Mouse (Mus musculus): Measurements from ENCODE around the gene Sp4. TPM values are rescaled to one million over a fixed set of nuclear protein-coding genes. Genes with fewer than 3 reads are reported as not detected.

Gene Sp4
- 7.9 and 11.4 TPM in 2 replicates for polyA plus RNA-seq (2014; fragmentation: Nextera tagmentation; extraction: Ambion mirVana)

- Histone ChIP-seq H3K4me3 (ENCODE audit: control insufficient read depth in 1 of 2, insufficient read depth in 1 of 2, low read depth in 1 of 2, low read length in 2 of 2) (peak within 1 kb of the TSS; percentile 79 to 91), H3K36me3 (ENCODE audit: control insufficient read depth, insufficient read depth, low read length) (peaks cover 13% of the 10 kb centered on the region), H3K9me3 (ENCODE audit: control insufficient read depth, low read length) (no peaks in the 10 kb centered on the region), H3K4me2 (ENCODE audit: low read length) (peak within 1 kb of the TSS; percentile 76), H3K27me3 (ENCODE audit: control insufficient read depth, insufficient read depth, low read length) (no peaks in the 10 kb centered on the region), H3K9ac (ENCODE audit: low read length) (peak within 1 kb of the TSS; percentile 88), H3K27ac (replicated peaks in 1 of 2; ENCODE audit: control insufficient read depth in 1 of 2, insufficient read depth in 1 of 2, low read depth in 2 of 2, low read length in 2 of 2) (peak within 1 kb of the TSS; percentile 78 to 94), H3K4me1 (ENCODE audit: control insufficient read depth in 2 of 2, insufficient read depth in 2 of 2, low read length in 2 of 2) (peaks cover 6 to 21% of the 10 kb centered on the region in 2 experiments; a peak in 3 of 4 replicates)
- ATAC-seq (ENCODE audit: insufficient number of reproducible peaks, insufficient read depth, low FRiP score, low read depth) = peak; percentile 88
- under 1% methylated on average over 56 of the region's 78 CpGs for WGBS
Observed at GRCm38 (mm10) chr12:118301072-118301865, at the start of gene Sp4. Gene Sp4, minus strand, starts transcription at chr12:118301440.

- no peaks in the 10 kb centered on the region for H3K27me3 ChIP-seq (ENCODE audit: control insufficient read depth, insufficient read depth, low read length)
Observed at GRCm38 (mm10) chr12:118339107-118339506, 37.9 kb upstream of the Sp4 start.

GRCm38 (mm10) chr12:118338243-118338642 lies 37.0 kb upstream of the Sp4 start:
- Histone ChIP-seq H3K27ac (replicated peaks in 1 of 2; ENCODE audit: control insufficient read depth in 1 of 2, insufficient read depth in 1 of 2, low read depth in 2 of 2, low read length in 2 of 2) (no peak overlapping the region), H3K4me3 (ENCODE audit: control insufficient read depth in 1 of 2, insufficient read depth in 1 of 2, low read depth in 1 of 2, low read length in 2 of 2) (no peak overlapping the region), H3K27me3 (ENCODE audit: control insufficient read depth, insufficient read depth, low read length) (no peaks in the 10 kb centered on the region), H3K36me3 (ENCODE audit: control insufficient read depth, insufficient read depth, low read length) (no peaks in the 10 kb centered on the region), H3K9ac (ENCODE audit: low read length) (no peak overlapping the region), H3K9me3 (ENCODE audit: control insufficient read depth, low read length) (no peaks in the 10 kb centered on the region), H3K4me2 (ENCODE audit: low read length) (no peak overlapping the region), H3K4me1 (ENCODE audit: control insufficient read depth in 2 of 2, insufficient read depth in 2 of 2, low read length in 2 of 2) (no peaks in the 10 kb centered on the region)
- no peak for ATAC-seq (ENCODE audit: insufficient number of reproducible peaks, insufficient read depth, low FRiP score, low read depth)
- WGBS = 51% methylated on average over 2 of the region's 2 CpGs

More at GRCm38 (mm10) chr12:118339107-118339506, 37.9 kb upstream of the Sp4 start:
- H3K9ac ChIP-seq (ENCODE audit: low read length) = no peak overlapping the region
- H3K27ac ChIP-seq (replicated peaks in 1 of 2; ENCODE audit: control insufficient read depth in 1 of 2, insufficient read depth in 1 of 2, low read depth in 2 of 2, low read length in 2 of 2) = no peak overlapping the region
- no peaks in the 10 kb centered on the region for H3K36me3 ChIP-seq (ENCODE audit: control insufficient read depth, insufficient read depth, low read length)
- ATAC-seq (ENCODE audit: insufficient number of reproducible peaks, insufficient read depth, low FRiP score, low read depth) = no peak
- no peak overlapping the region for H3K4me3 ChIP-seq (ENCODE audit: control insufficient read depth in 1 of 2, insufficient read depth in 1 of 2, low read depth in 1 of 2, low read length in 2 of 2)
- WGBS = 59% methylated on average over 2 of the region's 2 CpGs
- no peak overlapping the region for H3K4me2 ChIP-seq (ENCODE audit: low read length)
- no peaks in the 10 kb centered on the region for H3K9me3 ChIP-seq (ENCODE audit: control insufficient read depth, low read length)
- no peaks in the 10 kb centered on the region for H3K4me1 ChIP-seq (ENCODE audit: control insufficient read depth in 2 of 2, insufficient read depth in 2 of 2, low read length in 2 of 2)

GRCm38 (mm10) chr12:118337291-118337690 lies 36.1 kb upstream of the Sp4 start:
- Histone ChIP-seq H3K36me3 (ENCODE audit: control insufficient read depth, insufficient read depth, low read length) (no peaks in the 10 kb centered on the region), H3K9ac (ENCODE audit: low read length) (no peak overlapping the region), H3K4me1 (ENCODE audit: control insufficient read depth in 2 of 2, insufficient read depth in 2 of 2, low read length in 2 of 2) (no peaks in the 10 kb centered on the region), H3K4me2 (ENCODE audit: low read length) (no peak overlapping the region), H3K4me3 (ENCODE audit: control insufficient read depth in 1 of 2, insufficient read depth in 1 of 2, low read depth in 1 of 2, low read length in 2 of 2) (no peak overlapping the region), H3K27ac (replicated peaks in 1 of 2; ENCODE audit: control insufficient read depth in 1 of 2, insufficient read depth in 1 of 2, low read depth in 2 of 2, low read length in 2 of 2) (no peak overlapping the region), H3K27me3 (ENCODE audit: control insufficient read depth, insufficient read depth, low read length) (no peaks in the 10 kb centered on the region), H3K9me3 (ENCODE audit: control insufficient read depth, low read length) (no peaks in the 10 kb centered on the region)
- 68% methylated on average over 3 of the region's 3 CpGs for WGBS
- ATAC-seq (ENCODE audit: insufficient number of reproducible peaks, insufficient read depth, low FRiP score, low read depth) = no peak

- no peak overlapping the region for H3K4me2 ChIP-seq (ENCODE audit: low read length)
- 80% methylated on average over 6 of the region's 6 CpGs for WGBS
Observed at GRCm38 (mm10) chr12:118328739-118329249, 27.6 kb upstream of the Sp4 start.

GRCm38 (mm10) chr12:118327566-118327965 lies 26.3 kb upstream of the Sp4 start:
- H3K9ac ChIP-seq (ENCODE audit: low read length) = no peak overlapping the region
- 79% methylated on average over 2 of the region's 2 CpGs for WGBS
- H3K4me2 ChIP-seq (ENCODE audit: low read length) = no peak overlapping the region
- no peaks in the 10 kb centered on the region for H3K27me3 ChIP-seq (ENCODE audit: control insufficient read depth, insufficient read depth, low read length)
- no peak overlapping the region for H3K27ac ChIP-seq (replicated peaks in 1 of 2; ENCODE audit: control insufficient read depth in 1 of 2, insufficient read depth in 1 of 2, low read depth in 2 of 2, low read length in 2 of 2)
- no peaks in the 10 kb centered on the region for H3K4me1 ChIP-seq (ENCODE audit: control insufficient read depth in 2 of 2, insufficient read depth in 2 of 2, low read length in 2 of 2)
- ATAC-seq (ENCODE audit: insufficient number of reproducible peaks, insufficient read depth, low FRiP score, low read depth) = no peak
- H3K36me3 ChIP-seq (ENCODE audit: control insufficient read depth, insufficient read depth, low read length) = no peaks in the 10 kb centered on the region
- no peaks in the 10 kb centered on the region for H3K9me3 ChIP-seq (ENCODE audit: control insufficient read depth, low read length)
- no peak overlapping the region for H3K4me3 ChIP-seq (ENCODE audit: control insufficient read depth in 1 of 2, insufficient read depth in 1 of 2, low read depth in 1 of 2, low read length in 2 of 2)

More at GRCm38 (mm10) chr12:118328739-118329249, 27.6 kb upstream of the Sp4 start:
- Histone ChIP-seq H3K4me1 (ENCODE audit: control insufficient read depth in 2 of 2, insufficient read depth in 2 of 2, low read length in 2 of 2) (no peaks in the 10 kb centered on the region), H3K36me3 (ENCODE audit: control insufficient read depth, insufficient read depth, low read length) (no peaks in the 10 kb centered on the region), H3K27me3 (ENCODE audit: control insufficient read depth, insufficient read depth, low read length) (no peaks in the 10 kb centered on the region), H3K9ac (ENCODE audit: low read length) (no peak overlapping the region), H3K9me3 (ENCODE audit: control insufficient read depth, low read length) (no peaks in the 10 kb centered on the region), H3K27ac (replicated peaks in 1 of 2; ENCODE audit: control insufficient read depth in 1 of 2, insufficient read depth in 1 of 2, low read depth in 2 of 2, low read length in 2 of 2) (no peak overlapping the region), H3K4me3 (ENCODE audit: control insufficient read depth in 1 of 2, insufficient read depth in 1 of 2, low read depth in 1 of 2, low read length in 2 of 2) (no peak overlapping the region)
- no peak for ATAC-seq (ENCODE audit: insufficient number of reproducible peaks, insufficient read depth, low FRiP score, low read depth)

- ATAC-seq (ENCODE audit: insufficient number of reproducible peaks, insufficient read depth, low FRiP score, low read depth) = no peak
- Histone ChIP-seq H3K4me1 (ENCODE audit: control insufficient read depth in 2 of 2, insufficient read depth in 2 of 2, low read length in 2 of 2) (no peaks in the 10 kb centered on the region), H3K27me3 (ENCODE audit: control insufficient read depth, insufficient read depth, low read length) (no peaks in the 10 kb centered on the region), H3K9me3 (ENCODE audit: control insufficient read depth, low read length) (no peaks in the 10 kb centered on the region), H3K4me3 (ENCODE audit: control insufficient read depth in 1 of 2, insufficient read depth in 1 of 2, low read depth in 1 of 2, low read length in 2 of 2) (no peak overlapping the region), H3K36me3 (ENCODE audit: control insufficient read depth, insufficient read depth, low read length) (no peaks in the 10 kb centered on the region), H3K4me2 (ENCODE audit: low read length) (no peak overlapping the region), H3K9ac (ENCODE audit: low read length) (no peak overlapping the region), H3K27ac (replicated peaks in 1 of 2; ENCODE audit: control insufficient read depth in 1 of 2, insufficient read depth in 1 of 2, low read depth in 2 of 2, low read length in 2 of 2) (no peak overlapping the region)
- WGBS = 93% methylated on average over 2 of the region's 2 CpGs
Observed at GRCm38 (mm10) chr12:118326161-118326560, 24.9 kb upstream of the Sp4 start.
